Mouse (Mus musculus): ENCODE measurements around the gene Acsm2. TPM values are rescaled to one million over a fixed set of nuclear protein-coding genes. Genes with fewer than 3 reads are reported as not detected.
A peak's percentile ranks its signal among the peaks of the same experiment; 100 is the strongest.

Acsm2 gene
- polyA plus RNA-seq, 1 experiment, result not detected

DNA sequence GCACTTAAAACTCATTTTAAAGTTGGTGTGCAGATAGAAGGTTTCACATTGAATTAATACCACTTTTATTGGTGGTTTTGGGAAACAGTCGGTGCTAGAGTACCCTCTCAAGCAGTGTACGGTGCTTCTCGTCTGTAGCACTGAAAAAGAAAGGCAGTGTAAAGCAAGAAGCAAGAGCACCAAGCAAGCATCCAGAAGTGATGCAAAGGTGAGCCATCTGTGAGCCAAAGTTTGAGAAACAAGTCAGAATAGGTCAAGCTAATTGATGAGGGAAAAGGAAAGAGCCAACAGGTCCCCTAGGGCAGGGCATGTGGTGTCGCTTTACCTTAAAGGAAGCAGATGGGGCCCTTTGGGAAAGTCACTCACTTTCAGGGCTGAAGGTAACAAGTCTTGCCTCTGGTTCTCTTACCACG, 52.5 kb downstream of the Acsm2 start, which contains the start of gene Acsm1:
Gene Acsm1, plus strand, starts transcription at position 363 of the 413 bp plus-strand sequence.
- no peak within 1 kb of the TSS for H3K4me3 ChIP-seq (replicated peaks; ENCODE audit: insufficient read depth, low read depth, low read length)
- H3K27ac ChIP-seq (ENCODE audit: insufficient read depth, low read length), result no peak within 1 kb of the TSS
- no peaks in the 10 kb centered on the region for H3K4me1 ChIP-seq (ENCODE audit: control insufficient read depth, insufficient read depth, low read length)
- DNase-seq, result no peak
- TF ChIP-seq POLR2A (IDR thresholded peaks at IDR 0.05; ENCODE audit: borderline replicate concordance, insufficient read depth, low read length) (no peak), CTCF (IDR thresholded peaks at IDR 0.05; ENCODE audit: borderline replicate concordance, insufficient read depth, low read depth, low read length) (no peak)
- WGBS, result 84% methylated on average over 5 of the region's 5 CpGs
- H3K27me3 ChIP-seq (ENCODE audit: control insufficient read depth, insufficient read depth, low read length), result no peaks in the 10 kb centered on the region

DNA sequence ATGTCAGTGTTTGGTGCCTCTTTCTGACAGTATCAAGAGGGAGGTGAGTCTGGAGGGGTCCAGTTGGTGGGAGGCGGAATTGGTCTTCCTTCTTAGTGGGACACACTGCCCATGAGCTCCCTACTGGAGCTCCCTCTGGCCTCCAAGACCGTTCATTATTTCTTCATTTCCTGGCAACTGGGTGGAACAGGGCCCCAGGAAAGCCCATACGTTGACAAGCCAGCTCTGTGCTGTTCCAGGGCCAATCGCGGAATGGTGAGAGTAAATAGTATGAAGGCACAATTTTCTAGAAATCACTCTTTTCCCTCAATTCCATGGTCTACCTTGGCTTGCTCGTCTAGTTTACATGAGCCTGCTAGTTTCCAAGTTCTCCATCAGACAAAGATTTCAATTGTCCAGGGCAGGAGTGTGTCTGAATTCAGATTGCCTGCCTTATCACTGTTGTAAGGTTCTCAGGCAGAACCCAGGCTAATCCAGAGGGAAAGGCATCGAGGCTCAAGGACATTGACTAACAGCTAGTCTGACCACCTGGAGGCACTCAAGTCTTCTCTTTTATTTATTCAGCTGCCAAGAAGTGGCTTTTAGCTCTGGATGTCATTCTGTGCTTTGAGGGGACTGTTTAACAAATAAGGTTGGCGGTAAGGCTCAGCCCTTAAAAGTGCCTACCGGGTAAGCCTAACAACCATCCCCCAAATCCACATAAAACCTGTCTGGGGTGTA, 53.8 kb downstream of the Acsm2 start:
- no peak overlapping the region for H3K27ac ChIP-seq (ENCODE audit: insufficient read depth, low read length)
- WGBS, result 83% methylated on average over 9 of the region's 9 CpGs
- TF ChIP-seq POLR2A (IDR thresholded peaks at IDR 0.05; ENCODE audit: borderline replicate concordance, insufficient read depth, low read length), result no peak
- no peak for TF ChIP-seq CTCF (IDR thresholded peaks at IDR 0.05; ENCODE audit: borderline replicate concordance, insufficient read depth, low read depth, low read length)
- no peaks in the 10 kb centered on the region for H3K4me1 ChIP-seq (ENCODE audit: control insufficient read depth, insufficient read depth, low read length)
- DNase-seq, result no peak
- H3K4me3 ChIP-seq (replicated peaks; ENCODE audit: insufficient read depth, low read depth, low read length), result no peak overlapping the region
- H3K27me3 ChIP-seq (ENCODE audit: control insufficient read depth, insufficient read depth, low read length), result no peaks in the 10 kb centered on the region

DNA sequence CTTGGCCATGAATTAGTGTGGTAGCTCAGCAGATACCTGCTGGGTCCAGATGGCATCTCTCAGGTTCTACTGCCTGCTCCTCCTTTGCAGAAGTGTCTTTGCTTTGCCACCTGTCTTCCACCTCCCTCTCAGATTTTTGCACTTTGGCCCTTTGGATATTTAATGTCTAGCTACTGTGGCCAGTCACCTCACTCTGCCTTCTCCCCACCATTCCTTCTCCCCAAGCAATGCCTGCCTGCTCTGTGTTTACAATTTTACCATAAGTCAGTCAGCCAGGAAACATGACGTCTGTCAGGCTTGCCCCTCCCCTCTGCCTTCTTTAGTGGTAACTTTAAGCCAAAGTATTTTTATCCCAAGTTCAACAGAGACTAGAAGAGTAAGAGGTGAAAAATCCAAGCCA, 62.4 kb downstream of the Acsm2 start:
- peak in 1 of 2 experiments; percentile 8 for DNase-seq
- TF ChIP-seq POLR2A (IDR thresholded peaks at IDR 0.05; ENCODE audit: borderline replicate concordance, insufficient read depth, low read length), result no peak
- no peak for TF ChIP-seq CTCF (IDR thresholded peaks at IDR 0.05; ENCODE audit: borderline replicate concordance, insufficient read depth, low read depth, low read length)
- Histone ChIP-seq H3K4me1 (ENCODE audit: control insufficient read depth, insufficient read depth, low read length) (no peaks in the 10 kb centered on the region), H3K27ac (ENCODE audit: insufficient read depth, low read length) (no peak overlapping the region), H3K27me3 (ENCODE audit: control insufficient read depth, insufficient read depth, low read length) (no peaks in the 10 kb centered on the region), H3K4me3 (replicated peaks; ENCODE audit: insufficient read depth, low read depth, low read length) (no peak overlapping the region)
- WGBS, result 46% methylated on average over 1 of the region's 1 CpGs

GRCm38 (mm10) chr7:119617593-119617992, 63.5 kb downstream of the Acsm2 start:
- Histone ChIP-seq H3K27me3 (ENCODE audit: control insufficient read depth, insufficient read depth, low read length) (no peaks in the 10 kb centered on the region), H3K4me3 (replicated peaks; ENCODE audit: insufficient read depth, low read depth, low read length) (no peak overlapping the region), H3K27ac (ENCODE audit: insufficient read depth, low read length) (no peak overlapping the region), H3K4me1 (ENCODE audit: control insufficient read depth, insufficient read depth, low read length) (no peaks in the 10 kb centered on the region)
- WGBS, result 75% methylated on average over 6 of the region's 6 CpGs
- TF ChIP-seq CTCF (IDR thresholded peaks at IDR 0.05; ENCODE audit: borderline replicate concordance, insufficient read depth, low read depth, low read length) (no peak), POLR2A (IDR thresholded peaks at IDR 0.05; ENCODE audit: borderline replicate concordance, insufficient read depth, low read length) (no peak)
- no peak for DNase-seq

DNA sequence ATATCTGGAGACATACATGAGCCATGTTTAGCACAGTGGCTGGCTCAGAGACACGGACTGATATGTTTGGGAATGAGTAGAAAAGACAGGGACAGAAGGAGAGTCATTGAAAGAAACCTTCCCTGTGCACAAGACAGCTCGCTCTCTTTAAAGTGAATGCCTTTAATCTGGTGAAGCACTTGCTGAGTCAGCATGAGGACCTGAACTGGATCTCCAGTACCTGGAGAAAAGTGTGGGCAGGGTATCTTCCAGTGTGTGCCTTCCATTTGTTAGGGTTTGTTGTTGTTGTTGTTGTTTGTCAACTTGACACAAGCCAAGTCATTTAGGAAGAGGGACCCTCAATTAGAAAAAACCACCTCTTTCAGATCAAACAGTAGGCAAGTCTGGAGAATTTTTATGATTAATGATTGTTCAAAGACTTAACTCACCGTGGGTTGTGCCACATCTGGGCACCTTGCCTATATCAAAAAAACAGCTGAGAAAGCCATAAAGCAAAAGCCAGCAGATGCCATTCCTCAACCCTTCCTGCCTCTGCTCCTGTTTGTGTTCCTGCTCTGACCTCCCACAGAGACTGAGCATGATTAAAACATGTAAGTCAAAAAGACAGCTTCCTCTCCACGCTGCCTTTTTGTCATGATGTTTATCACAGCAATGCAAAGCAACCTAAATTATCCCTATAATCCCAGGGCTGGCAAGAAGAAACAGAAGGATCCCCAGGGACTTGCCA, 64.2 kb downstream of the Acsm2 start:
- TF ChIP-seq CTCF (IDR thresholded peaks at IDR 0.05; ENCODE audit: borderline replicate concordance, insufficient read depth, low read depth, low read length), result no peak
- TF ChIP-seq POLR2A (IDR thresholded peaks at IDR 0.05; ENCODE audit: borderline replicate concordance, insufficient read depth, low read length), result no peak
- 51% methylated on average over 4 of the region's 4 CpGs for WGBS

GRCm38 (mm10) chr7:119620157-119620556, 66.0 kb downstream of the Acsm2 start:
- no peak overlapping the region for H3K4me3 ChIP-seq (replicated peaks; ENCODE audit: insufficient read depth, low read depth, low read length)
- TF ChIP-seq CTCF (IDR thresholded peaks at IDR 0.05; ENCODE audit: borderline replicate concordance, insufficient read depth, low read depth, low read length) (no peak), POLR2A (IDR thresholded peaks at IDR 0.05; ENCODE audit: borderline replicate concordance, insufficient read depth, low read length) (no peak)
- no peaks in the 10 kb centered on the region for H3K4me1 ChIP-seq (ENCODE audit: control insufficient read depth, insufficient read depth, low read length)
- H3K27me3 ChIP-seq (ENCODE audit: control insufficient read depth, insufficient read depth, low read length), result no peaks in the 10 kb centered on the region
- H3K27ac ChIP-seq (ENCODE audit: insufficient read depth, low read length), result no peak overlapping the region
- no peak for DNase-seq

More for the DNA sequence above, 64.2 kb downstream of the Acsm2 start:
- no peak for DNase-seq
- Histone ChIP-seq H3K27ac (ENCODE audit: insufficient read depth, low read length) (no peak overlapping the region), H3K27me3 (ENCODE audit: control insufficient read depth, insufficient read depth, low read length) (no peaks in the 10 kb centered on the region), H3K4me1 (ENCODE audit: control insufficient read depth, insufficient read depth, low read length) (no peaks in the 10 kb centered on the region), H3K4me3 (replicated peaks; ENCODE audit: insufficient read depth, low read depth, low read length) (no peak overlapping the region)

DNA sequence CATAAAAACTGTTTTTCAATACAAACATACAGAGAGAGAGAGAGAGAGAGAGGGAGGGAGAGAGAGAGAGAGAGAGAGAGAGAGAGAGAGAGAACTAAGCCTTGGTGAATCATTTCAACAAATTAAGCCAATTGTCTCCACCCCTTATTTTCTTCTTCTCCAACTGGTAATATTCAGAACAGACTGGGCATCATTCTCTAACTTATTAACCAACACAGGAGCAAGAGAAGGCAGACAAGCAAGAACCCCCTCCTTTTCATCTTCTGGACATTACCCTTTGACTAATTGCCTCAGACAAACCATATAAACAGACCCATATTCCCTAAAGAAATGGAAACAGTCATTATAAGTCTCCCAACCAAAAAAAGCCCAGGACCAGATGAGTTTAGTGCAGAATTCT, 84.6 kb downstream of the Acsm2 start:
- no peak for TF ChIP-seq CTCF (IDR thresholded peaks at IDR 0.05; ENCODE audit: borderline replicate concordance, insufficient read depth, low read depth, low read length)
- TF ChIP-seq POLR2A (IDR thresholded peaks at IDR 0.05; ENCODE audit: borderline replicate concordance, insufficient read depth, low read length), result no peak
- H3K4me3 ChIP-seq (replicated peaks; ENCODE audit: insufficient read depth, low read depth, low read length), result no peak overlapping the region
- no peak overlapping the region for H3K27ac ChIP-seq (ENCODE audit: insufficient read depth, low read length)
- DNase-seq, result no peak
- no peaks in the 10 kb centered on the region for H3K4me1 ChIP-seq (ENCODE audit: control insufficient read depth, insufficient read depth, low read length)
- H3K27me3 ChIP-seq (ENCODE audit: control insufficient read depth, insufficient read depth, low read length), result no peaks in the 10 kb centered on the region; the same call in 1 of the 2 replicates

DNA sequence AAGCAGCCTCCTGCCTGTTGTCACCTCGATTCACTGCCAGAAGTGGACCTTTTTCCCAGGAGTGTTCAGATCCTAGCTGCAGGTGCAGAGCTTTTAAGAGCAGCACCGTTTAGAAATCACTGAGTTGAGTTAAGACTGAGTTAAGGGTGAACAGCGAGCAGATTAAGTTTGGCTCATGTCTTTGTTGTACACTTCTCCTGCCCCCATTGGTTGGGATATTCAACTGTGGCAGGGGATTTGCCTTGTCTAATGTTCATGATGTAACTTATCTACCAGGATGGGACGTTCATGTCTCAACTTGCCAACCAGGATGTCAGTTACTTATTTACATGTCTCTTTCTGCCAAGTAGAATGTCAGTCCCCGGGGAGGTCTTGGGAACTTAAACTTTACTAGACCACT, 88.2 kb downstream of the Acsm2 start:
- H3K27me3 ChIP-seq (ENCODE audit: control insufficient read depth, insufficient read depth, low read length), result no peaks in the 10 kb centered on the region; the same call in 1 of the 2 replicates
- H3K4me3 ChIP-seq (replicated peaks; ENCODE audit: insufficient read depth, low read depth, low read length), result no peak overlapping the region
- DNase-seq, result no peak
- WGBS, result 70% methylated on average over 5 of the region's 5 CpGs
- H3K4me1 ChIP-seq (ENCODE audit: control insufficient read depth, insufficient read depth, low read length), result no peaks in the 10 kb centered on the region
- no peak for TF ChIP-seq CTCF (IDR thresholded peaks at IDR 0.05; ENCODE audit: borderline replicate concordance, insufficient read depth, low read depth, low read length)
- no peak for TF ChIP-seq POLR2A (IDR thresholded peaks at IDR 0.05; ENCODE audit: borderline replicate concordance, insufficient read depth, low read length)
- H3K27ac ChIP-seq (ENCODE audit: insufficient read depth, low read length), result no peak overlapping the region

Other genes with a start within 250 kb of the Acsm2 start
- not detected in 2 replicates for gene Gp2, start 95.1 kb upstream of the Acsm2 start, polyA plus RNA-seq (2012; rRNA removed)
- not detected in 2 replicates for gene Umod, start 75.1 kb upstream of the Acsm2 start, polyA plus RNA-seq (2012; rRNA removed)
- gene Acsm5, start 34.9 kb upstream of the Acsm2 start, polyA plus RNA-seq (2012; rRNA removed), result 1.1 and 1.5 TPM in 2 replicates
- gene Pdilt, start 30.9 kb upstream of the Acsm2 start, polyA plus RNA-seq (2012; rRNA removed), result not detected in 2 replicates
- gene Acsm1, start 52.7 kb downstream of the Acsm2 start, polyA plus RNA-seq (2012; rRNA removed), result not detected in 2 replicates
- gene Acsm4, start 135.7 kb downstream of the Acsm2 start, polyA plus RNA-seq (2012; rRNA removed), result not detected in 2 replicates
- gene Thumpd1, start 166.5 kb downstream of the Acsm2 start, polyA plus RNA-seq (2012; rRNA removed), result 27.9 and 28.4 TPM in 2 replicates
- 0.10 and 0.23 TPM in 2 replicates for gene Acsm3, start 206.6 kb downstream of the Acsm2 start, polyA plus RNA-seq (2012; rRNA removed)
- gene Rexo5, start 239.7 kb downstream of the Acsm2 start, polyA plus RNA-seq (2012; rRNA removed), result 4.8 and 6.4 TPM in 2 replicates
- gene Eri2, start 239.7 kb downstream of the Acsm2 start, polyA plus RNA-seq (2012; rRNA removed), result 5.9 TPM in 2 replicates

All from cerebellum, adult 2 months (tissue).